Mouse (Mus musculus) liver, postnatal 0 days (tissue): ENCODE results near the gene Anapc16. TPM values are rescaled to one million over a fixed set of nuclear protein-coding genes. Genes with fewer than 3 reads are reported as not detected.

Experiments used
- ATAC-seq: fragments of 200-750 bp; cut with Nextera tagmentation; 2 replicates; pipeline ENCODE4 v1.8.0; 2017; ENCODE audit warnings: mild to moderate bottlenecking, moderate library complexity
- DNase-seq: peaks from one replicate; pipeline ENCODE4 v3.0.0-alpha.2; 2016
- H3K27ac ChIP-seq: fragments of 300-500 bp; sonication (generic); 2 replicates; pipeline ENCODE4 v1.5.1; 2014; ENCODE audit warnings: antibody characterized with exemption, moderate library complexity, mild to moderate bottlenecking, low read depth
- H3K27me3 ChIP-seq: fragments of 300-500 bp; sonication (generic); 2 replicates; pipeline ENCODE4 v1.6.1; 2014; ENCODE audit warnings: low read length, control low read depth, mixed read lengths; ENCODE audit not compliant: insufficient read depth
- H3K36me3 ChIP-seq: fragments of 300-500 bp; sonication (generic); replicated peaks from 2 replicates; pipeline ENCODE4 v1.6.1; 2014; ENCODE audit warnings: mild to moderate bottlenecking, control low read depth, low read length, moderate library complexity, mixed read lengths; ENCODE audit not compliant: insufficient read depth
- H3K4me1 ChIP-seq: fragments of 300-500 bp; sonication (generic); 2 replicates; pipeline ENCODE4 v1.6.1; 2014; ENCODE audit warnings: antibody characterized with exemption, mild to moderate bottlenecking, control low read depth; ENCODE audit not compliant: insufficient read depth
- H3K4me2 ChIP-seq: fragments of 300-500 bp; sonication (generic); 2 replicates; pipeline ENCODE4 v1.6.1; 2014; ENCODE audit warnings: low read depth, mild to moderate bottlenecking, low read length, moderate library complexity, mixed read lengths
- H3K4me3 ChIP-seq: fragments of 300-500 bp; sonication (generic); 2 replicates; pipeline ENCODE4 v1.5.1; 2014; ENCODE audit warnings: low read depth, low read length
- H3K9ac ChIP-seq: fragments of 300-500 bp; sonication (generic); replicated peaks from 2 replicates; pipeline ENCODE4 v1.6.1; 2014; ENCODE audit warnings: mild to moderate bottlenecking, moderate library complexity
- H3K9me3 ChIP-seq: fragments of 300-500 bp; sonication (generic); 2 replicates; pipeline ENCODE4 v1.6.1; 2016; ENCODE audit warnings: mild to moderate bottlenecking, control low read depth, low read length, mixed read lengths
- CTCF ChIP-seq: sonication (generic); IDR thresholded peaks from 2 replicates; pipeline ENCODE4 v1.5.1; 2016; ENCODE audit warnings: antibody characterized with exemption, low read depth
- EP300 ChIP-seq: IDR thresholded peaks from 2 replicates; pipeline ENCODE4 v1.6.1; 2016; ENCODE audit warnings: antibody characterized with exemption, low read depth, mild to moderate bottlenecking
- WGBS: fragments of 180-500 bp; shearing (Covaris S2); extraction: QIAGEN DNeasy Blood & Tissue Kit; methylation state at CpG from one replicate; pipeline ENCODE4 v1.1.7; 2014; ENCODE audit not compliant: insufficient replicate concordance; 5-methylcytosine and 5-hydroxymethylcytosine counted together
- polyA plus RNA-seq: library from polyadenylated mRNA; unstranded; fragments of >200 nt; fragmentation: Nextera tagmentation; extraction: Ambion mirVana; gene quantifications from 2 replicates; pipeline ENCODE4 v1.2.1, GENCODE M21; 2015

Gene Anapc16
- polyA plus RNA-seq, 1 experiment from 2014 or later, result 37.7 TPM

- Histone ChIP-seq H3K36me3 (no peaks in the 10 kb centered on the region; the same call in 1 of the 2 replicates), H3K27ac (no peak overlapping the region), H3K9me3 (no peaks in the 10 kb centered on the region), H3K4me1 (no peaks in the 10 kb centered on the region), H3K4me3 (no peak overlapping the region), H3K27me3 (no peaks in the 10 kb centered on the region), H3K9ac (no peak overlapping the region), H3K4me2 (no peak overlapping the region)
- DNase-seq (no peak), ATAC-seq (no peak)
- WGBS, result 57% methylated on average over 2 of the region's 2 CpGs
- TF ChIP-seq CTCF, result no peak
- no peak for TF ChIP-seq EP300
Measured at GRCm38 (mm10) chr10:60027619-60028084, 24.7 kb upstream of the Anapc16 start.

- Histone ChIP-seq H3K27ac (no peak overlapping the region), H3K4me2 (no peak overlapping the region), H3K9ac (no peak overlapping the region), H3K9me3 (no peaks in the 10 kb centered on the region), H3K4me3 (no peak overlapping the region), H3K36me3 (peaks cover 2% of the 10 kb centered on the region; the same call in 1 of the 2 replicates), H3K4me1 (no peaks in the 10 kb centered on the region), H3K27me3 (no peaks in the 10 kb centered on the region)
- TF ChIP-seq CTCF (no peak), EP300 (no peak)
- no peak for DNase-seq
- WGBS, result 72% methylated on average over 13 of the region's 13 CpGs
- no peak for ATAC-seq
Measured at GRCm38 (mm10) chr10:60026759-60027395, 23.9 kb upstream of the Anapc16 start.

GRCm38 (mm10) chr10:60023751-60024150, 20.8 kb upstream of the Anapc16 start:
- Histone ChIP-seq H3K4me1 (no peaks in the 10 kb centered on the region), H3K27ac (no peak overlapping the region), H3K4me2 (no peak overlapping the region), H3K9ac (no peak overlapping the region), H3K9me3 (no peaks in the 10 kb centered on the region), H3K4me3 (no peak overlapping the region), H3K36me3 (peaks cover 5% of the 10 kb centered on the region; the same call in 1 of the 2 replicates), H3K27me3 (no peaks in the 10 kb centered on the region)
- ATAC-seq, result no peak
- WGBS, result 91% methylated on average over 1 of the region's 1 CpGs
- TF ChIP-seq EP300 (no peak), CTCF (no peak)
- no peak for DNase-seq

GRCm38 (mm10) chr10:60019299-60019698, 16.4 kb upstream of the Anapc16 start:
- Histone ChIP-seq H3K9me3 (no peaks in the 10 kb centered on the region), H3K9ac (no peak overlapping the region), H3K27ac (no peak overlapping the region), H3K4me1 (no peaks in the 10 kb centered on the region), H3K36me3 (peaks cover 24% of the 10 kb centered on the region), H3K4me2 (no peak overlapping the region), H3K27me3 (no peaks in the 10 kb centered on the region), H3K4me3 (no peak overlapping the region)
- ATAC-seq (no peak), DNase-seq (no peak)
- WGBS, result 62% methylated on average over 2 of the region's 2 CpGs
- TF ChIP-seq EP300 (no peak), CTCF (peak; percentile 22; the same call in 1 of the 2 replicates)

GRCm38 (mm10) chr10:60016223-60016622, 13.3 kb upstream of the Anapc16 start:
- Histone ChIP-seq H3K4me1 (no peaks in the 10 kb centered on the region), H3K36me3 (peaks cover 33% of the 10 kb centered on the region), H3K9me3 (no peaks in the 10 kb centered on the region), H3K27ac (no peak overlapping the region), H3K9ac (no peak overlapping the region), H3K27me3 (no peaks in the 10 kb centered on the region), H3K4me2 (no peak overlapping the region), H3K4me3 (no peak overlapping the region)
- TF ChIP-seq CTCF, result no peak
- TF ChIP-seq EP300, result no peak
- no peak for ATAC-seq
- WGBS, result 88% methylated on average over 6 of the region's 6 CpGs
- DNase-seq, result no peak

GRCm38 (mm10) chr10:60009115-60009514, 6.2 kb upstream of the Anapc16 start:
- 0 out of 2 replicates have a peak overlapping the region, but pooled peaks have one; percentile 16 for H3K27ac ChIP-seq
- H3K36me3 ChIP-seq, result peaks cover 9% of the 10 kb centered on the region; the same call in 1 of the 2 replicates
- no peaks in the 10 kb centered on the region for H3K27me3 ChIP-seq
- no peaks in the 10 kb centered on the region for H3K4me1 ChIP-seq
- no peak overlapping the region for H3K9ac ChIP-seq
- no peaks in the 10 kb centered on the region for H3K9me3 ChIP-seq
- ATAC-seq (no peak), DNase-seq (no peak)
- no peak overlapping the region for H3K4me2 ChIP-seq
- no peak for TF ChIP-seq EP300
- TF ChIP-seq CTCF, result no peak
- 55% methylated on average over 3 of the region's 3 CpGs for WGBS
- H3K4me3 ChIP-seq, result no peak overlapping the region
